Mouse (Mus musculus): ENCODE measurements around the gene Cyp4f16. TPM values are rescaled to one million over a fixed set of nuclear protein-coding genes. Genes with fewer than 3 reads are reported as not detected.
"Not testable (repeated sequence)": the region's sequence is repeated elsewhere in the genome, so short reads cannot be mapped to it uniquely, and the experiment has no call there.

Gene Cyp4f16
- polyA plus RNA-seq, 1 experiment: 8.1 TPM

DNA sequence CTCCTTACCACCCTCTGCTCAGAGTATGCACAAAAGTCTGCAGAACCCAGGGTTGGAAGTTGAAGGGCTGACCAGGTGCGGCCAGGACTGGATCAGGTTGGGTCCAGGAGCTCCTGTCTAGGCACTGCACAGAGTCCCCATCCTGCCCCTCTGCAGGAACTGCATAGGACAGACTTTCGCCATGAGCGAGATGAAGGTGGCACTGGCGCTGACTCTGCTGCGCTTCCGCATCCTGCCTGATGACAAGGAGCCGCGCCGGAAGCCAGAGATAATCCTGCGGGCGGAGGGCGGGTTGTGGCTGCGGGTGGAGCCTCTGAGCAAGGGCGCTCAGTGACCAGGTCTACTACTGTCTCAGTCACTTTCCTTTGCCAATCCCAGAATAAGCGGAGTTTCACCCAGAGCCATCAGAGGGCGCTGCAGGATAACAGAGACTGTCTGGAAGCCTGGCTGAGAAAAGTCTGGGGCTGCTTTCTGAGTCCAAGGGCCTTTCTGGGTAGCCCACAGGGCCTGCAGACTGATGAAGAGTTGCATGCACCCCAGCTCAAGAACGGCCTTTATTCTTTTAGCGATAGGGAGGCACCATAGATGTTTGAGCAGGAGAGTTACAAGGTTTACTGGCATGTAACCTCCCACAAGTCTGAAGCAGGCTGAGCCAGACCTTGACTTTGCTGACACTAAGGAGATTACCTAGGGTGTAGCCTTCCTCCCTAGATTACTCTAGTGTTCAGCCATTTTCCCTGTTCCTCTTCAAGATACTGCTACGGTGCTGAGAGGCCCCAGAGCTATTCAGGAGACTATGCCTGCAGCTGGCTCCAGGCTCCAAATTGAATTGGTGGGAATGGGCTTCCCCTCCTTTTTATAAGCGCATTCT is 14.8 kb downstream of the Cyp4f16 start:
- Histone ChIP-seq H3K4me3 (ENCODE audit: insufficient read depth, low read length) (peak overlapping the region; percentile 31), H3K4me1 (ENCODE audit: control insufficient read depth, insufficient read depth, low read length) (no peaks in the 10 kb centered on the region), H3K27ac (ENCODE audit: insufficient read depth, low read length) (no peak overlapping the region)
- TF ChIP-seq CTCF (IDR thresholded peaks at IDR 0.05; ENCODE audit: extremely low read depth, insufficient read depth, low read length): peak; percentile 75
- TF ChIP-seq POLR2A (IDR thresholded peaks at IDR 0.05; ENCODE audit: extremely low read depth, insufficient read depth, low read length): peak; percentile 35; the same call in 1 of the 2 replicates

DNA sequence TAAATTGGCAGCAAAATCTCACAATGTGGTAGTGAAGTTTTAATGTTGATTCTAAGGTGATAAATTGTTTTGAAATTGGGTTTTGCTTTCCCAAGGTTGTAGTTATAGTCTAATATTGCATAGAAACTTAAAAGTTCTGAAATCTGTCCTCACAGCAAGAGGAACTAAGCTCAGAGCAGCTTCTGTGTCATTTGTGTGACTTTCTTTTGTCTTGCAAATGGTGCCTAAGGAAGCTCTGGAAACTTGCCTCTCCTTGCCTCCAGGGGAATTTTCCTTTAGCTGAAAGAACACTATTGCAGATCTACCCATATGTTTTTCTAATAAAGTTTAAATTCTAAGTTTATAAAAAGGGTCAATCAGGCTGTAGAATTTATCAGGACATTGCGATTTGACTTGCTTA is 16.7 kb downstream of the Cyp4f16 start:
- H3K4me1 ChIP-seq (ENCODE audit: control insufficient read depth, insufficient read depth, low read length); H3K4me3 ChIP-seq (ENCODE audit: insufficient read depth, low read length); H3K27ac ChIP-seq (ENCODE audit: insufficient read depth, low read length): not testable (repeated sequence)

DNA sequence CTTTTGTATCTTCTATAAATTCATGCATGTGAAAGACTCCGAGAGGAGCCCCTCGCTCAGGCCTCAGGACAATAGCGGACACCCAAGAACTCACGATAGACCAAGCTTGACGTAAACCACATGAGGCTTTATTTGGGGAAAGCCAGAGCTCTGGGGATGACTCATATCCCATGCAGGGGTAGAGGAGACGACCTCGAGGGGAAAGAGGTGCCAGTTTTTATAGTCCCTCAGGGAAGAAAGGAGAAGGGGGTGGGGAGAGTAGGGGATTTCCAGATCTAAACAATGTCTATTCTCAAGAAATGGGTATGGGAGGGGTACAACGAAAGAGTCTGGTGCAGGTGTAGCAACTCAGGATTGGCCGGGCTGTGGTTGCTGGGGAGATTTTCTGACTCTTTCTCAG is 18.0 kb downstream of the Cyp4f16 start:
- H3K27ac ChIP-seq (ENCODE audit: insufficient read depth, low read length); H3K4me3 ChIP-seq (ENCODE audit: insufficient read depth, low read length); H3K4me1 ChIP-seq (ENCODE audit: control insufficient read depth, insufficient read depth, low read length): not testable (repeated sequence)

- H3K4me1 ChIP-seq (ENCODE audit: control insufficient read depth, insufficient read depth, low read length); H3K27ac ChIP-seq (ENCODE audit: insufficient read depth, low read length); H3K4me3 ChIP-seq (ENCODE audit: insufficient read depth, low read length): not testable (repeated sequence)
Measured at GRCm38 (mm10) chr17:32563301-32563700, 26.9 kb downstream of the Cyp4f16 start.

GRCm38 (mm10) chr17:32573286-32573685 is 36.9 kb downstream of the Cyp4f16 start:
- H3K4me1 ChIP-seq (ENCODE audit: control insufficient read depth, insufficient read depth, low read length); H3K4me3 ChIP-seq (ENCODE audit: insufficient read depth, low read length); H3K27ac ChIP-seq (ENCODE audit: insufficient read depth, low read length): not testable (repeated sequence)

DNA sequence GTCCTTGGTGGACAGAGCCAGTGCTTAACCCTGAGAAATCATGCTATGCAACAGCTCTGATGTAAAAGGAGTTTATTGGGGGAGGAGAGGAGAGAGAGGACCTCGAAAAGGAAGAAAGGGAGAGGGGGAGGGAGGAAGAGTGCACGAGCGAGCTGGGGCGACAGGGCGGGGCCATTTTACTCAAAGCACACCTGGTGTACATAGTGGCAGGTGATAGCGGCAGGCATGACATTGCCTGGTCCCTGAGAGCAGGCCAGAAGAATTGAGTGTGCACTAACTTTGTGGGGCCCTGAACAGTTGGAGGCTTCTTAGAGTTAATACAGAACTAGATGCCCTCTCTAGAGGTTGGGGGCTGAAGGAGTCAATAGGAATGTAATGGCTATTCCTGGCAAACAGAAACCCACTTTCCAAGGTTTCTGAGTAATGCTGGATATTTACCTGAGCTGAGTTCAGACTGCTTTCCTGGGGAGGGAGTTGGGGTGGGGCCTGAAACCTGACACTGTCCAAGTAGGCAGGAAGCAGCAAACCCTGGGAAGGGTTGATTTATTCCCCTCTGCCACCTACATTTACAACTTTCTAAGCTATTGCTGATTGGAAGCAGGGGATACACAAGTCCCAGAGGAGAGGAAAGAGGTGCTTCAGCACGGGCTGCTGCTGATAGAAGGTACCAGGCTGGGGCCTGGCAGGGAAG is 41.3 kb downstream of the Cyp4f16 start:
- H3K27ac ChIP-seq (ENCODE audit: insufficient read depth, low read length): no peak overlapping the region
- TF ChIP-seq CTCF (IDR thresholded peaks at IDR 0.05; ENCODE audit: extremely low read depth, insufficient read depth, low read length): no peak
- no peak for TF ChIP-seq POLR2A (IDR thresholded peaks at IDR 0.05; ENCODE audit: extremely low read depth, insufficient read depth, low read length)
- no peak overlapping the region for H3K4me3 ChIP-seq (ENCODE audit: insufficient read depth, low read length)
- no peaks in the 10 kb centered on the region for H3K4me1 ChIP-seq (ENCODE audit: control insufficient read depth, insufficient read depth, low read length)

- Histone ChIP-seq H3K27ac (ENCODE audit: insufficient read depth, low read length) (no peak overlapping the region), H3K4me1 (ENCODE audit: control insufficient read depth, insufficient read depth, low read length) (no peaks in the 10 kb centered on the region), H3K4me3 (ENCODE audit: insufficient read depth, low read length) (no peak overlapping the region)
- TF ChIP-seq CTCF (IDR thresholded peaks at IDR 0.05; ENCODE audit: extremely low read depth, insufficient read depth, low read length): no peak
- no peak for TF ChIP-seq POLR2A (IDR thresholded peaks at IDR 0.05; ENCODE audit: extremely low read depth, insufficient read depth, low read length)
Measured at GRCm38 (mm10) chr17:32596494-32596893, 60.1 kb downstream of the Cyp4f16 start.

Other genes with a start within 250 kb of the Cyp4f16 start
- gene Akap8, start 215.3 kb upstream of the Cyp4f16 start, polyA plus RNA-seq (2012; rRNA removed): 87.3 and 95.9 TPM in 2 replicates
- 363 and 441 TPM in 2 replicates for gene Akap8l, start 186.0 kb upstream of the Cyp4f16 start, polyA plus RNA-seq (2012; rRNA removed)
- gene Wiz, start 147.1 kb upstream of the Cyp4f16 start, polyA plus RNA-seq (2012; rRNA removed): 36.9 and 37.8 TPM in 2 replicates
- gene Rasal3, start 133.0 kb upstream of the Cyp4f16 start, polyA plus RNA-seq (2012; rRNA removed): 4.8 and 5.3 TPM in 2 replicates
- not detected in 2 replicates for gene Pglyrp2, start 112.4 kb upstream of the Cyp4f16 start, polyA plus RNA-seq (2012; rRNA removed)
- gene Cyp4f39, start 83.8 kb upstream of the Cyp4f16 start, polyA plus RNA-seq (2012; rRNA removed): not detected in 2 replicates
- gene Cyp4f17, start 30.5 kb upstream of the Cyp4f16 start, polyA plus RNA-seq (2012; rRNA removed): 3.7 and 4.2 TPM in 2 replicates
- not detected in 2 replicates for gene Cyp4f37, start 84.8 kb downstream of the Cyp4f16 start, polyA plus RNA-seq (2012; rRNA removed)
- not detected in 2 replicates for gene Cyp4f40, start 122.3 kb downstream of the Cyp4f16 start, polyA plus RNA-seq (2012; rRNA removed)
- 29.2 and 29.5 TPM in 2 replicates for gene Cyp4f15, start 149.1 kb downstream of the Cyp4f16 start, polyA plus RNA-seq (2012; rRNA removed)